Mouse (Mus musculus) lung, postnatal 36 days (tissue): ENCODE data around the gene Thap2.

Source experiments
- DNase-seq: peaks from one replicate; pipeline ENCODE4 v3.0.0; 2022; ENCODE audit warnings: mixed read lengths

Gene Thap2

DNA sequence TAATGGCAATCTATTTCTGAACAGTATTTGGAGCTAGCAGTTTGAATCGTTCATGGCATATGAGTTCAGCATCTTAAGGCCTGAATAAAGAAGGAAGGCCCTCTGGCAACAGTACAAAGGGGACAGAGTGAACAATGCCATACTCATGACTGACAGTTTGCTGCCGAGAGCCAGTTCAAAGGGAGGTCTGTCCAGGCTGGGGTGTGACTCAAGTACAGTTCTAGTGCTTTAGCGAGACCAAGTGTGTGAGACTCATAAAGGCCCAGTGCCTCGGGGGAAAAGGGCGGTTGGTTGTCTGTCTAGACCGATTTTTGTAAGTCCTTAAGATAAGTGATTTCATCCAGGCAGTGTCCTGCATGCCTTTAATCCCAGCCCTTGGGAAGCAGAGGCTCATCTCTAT, 29.7 kb downstream of the Thap2 start:
- DNase-seq = no peak

DNA sequence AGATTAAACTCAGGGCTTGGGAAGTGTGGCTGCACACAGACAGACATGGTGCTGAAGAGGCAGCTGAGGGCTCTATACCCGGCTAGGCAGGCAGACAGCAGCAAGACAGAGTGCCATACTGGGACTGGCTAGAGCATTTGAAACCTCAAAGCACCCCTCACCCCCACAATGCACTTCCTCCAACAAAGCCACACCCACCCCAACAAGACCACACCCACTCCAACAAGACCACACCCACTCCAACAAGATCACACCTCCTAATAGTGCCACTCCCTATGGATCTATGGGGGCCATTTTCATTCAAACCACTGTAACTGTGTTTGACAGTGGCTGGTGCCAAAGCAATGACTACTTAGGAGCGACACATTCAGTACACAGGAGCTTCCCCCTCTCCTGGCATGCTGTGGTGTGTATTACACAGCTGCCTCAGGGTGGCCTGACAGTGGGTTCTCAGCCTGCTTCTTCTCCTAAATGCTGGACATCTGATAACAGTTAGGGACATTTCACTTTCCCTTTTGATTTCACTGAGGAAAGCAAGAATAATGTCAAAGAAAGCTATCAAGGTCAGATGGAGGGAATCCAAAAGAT, 33.3 kb downstream of the Thap2 start:
- DNase-seq = no peak

DNA sequence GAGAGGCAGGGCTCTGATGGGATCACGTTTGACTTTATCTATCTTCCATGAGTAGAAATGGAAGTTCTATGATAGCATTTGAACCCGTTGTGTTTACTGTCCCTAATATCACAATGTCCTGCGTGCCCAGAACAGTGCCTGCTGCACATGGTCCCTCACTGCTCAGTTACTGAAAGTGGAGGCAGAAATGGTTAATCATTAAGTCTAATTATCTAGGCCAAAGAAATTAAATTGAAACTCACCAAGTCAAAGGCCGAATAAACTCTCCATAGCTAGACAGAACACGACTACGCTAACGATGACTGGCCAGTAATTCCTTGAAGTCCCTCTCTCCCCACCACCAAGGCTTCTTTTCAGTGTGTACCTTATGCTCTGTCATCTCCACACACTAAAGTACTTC, 34.7 kb downstream of the Thap2 start:
- DNase-seq = no peak

GRCm38 (mm10) chr10:115349029-115349428, 35.2 kb downstream of the Thap2 start:
- DNase-seq = no peak

DNA sequence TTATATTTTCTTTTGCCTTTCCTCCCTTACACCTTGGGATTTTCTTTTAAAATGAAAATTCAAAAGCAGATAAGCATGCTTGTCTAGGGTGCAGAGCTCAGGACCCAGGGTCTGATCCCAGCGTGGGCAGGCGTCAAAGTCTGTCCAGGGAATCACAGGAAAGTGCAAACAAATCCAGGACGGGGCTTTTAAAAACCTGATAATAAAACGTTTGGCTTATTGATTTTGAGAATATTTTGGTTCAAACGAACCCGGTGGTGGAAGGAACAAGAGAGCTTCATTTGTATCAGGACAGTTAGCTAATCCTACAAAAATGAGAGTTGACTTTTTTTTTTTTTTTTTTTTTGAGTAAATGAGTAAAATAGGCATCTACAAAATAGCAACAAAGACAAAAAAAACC, 36.1 kb downstream of the Thap2 start:
- DNase-seq = no peak

GRCm38 (mm10) chr10:115346444-115346843, 37.8 kb downstream of the Thap2 start:
- DNase-seq = no peak

DNA sequence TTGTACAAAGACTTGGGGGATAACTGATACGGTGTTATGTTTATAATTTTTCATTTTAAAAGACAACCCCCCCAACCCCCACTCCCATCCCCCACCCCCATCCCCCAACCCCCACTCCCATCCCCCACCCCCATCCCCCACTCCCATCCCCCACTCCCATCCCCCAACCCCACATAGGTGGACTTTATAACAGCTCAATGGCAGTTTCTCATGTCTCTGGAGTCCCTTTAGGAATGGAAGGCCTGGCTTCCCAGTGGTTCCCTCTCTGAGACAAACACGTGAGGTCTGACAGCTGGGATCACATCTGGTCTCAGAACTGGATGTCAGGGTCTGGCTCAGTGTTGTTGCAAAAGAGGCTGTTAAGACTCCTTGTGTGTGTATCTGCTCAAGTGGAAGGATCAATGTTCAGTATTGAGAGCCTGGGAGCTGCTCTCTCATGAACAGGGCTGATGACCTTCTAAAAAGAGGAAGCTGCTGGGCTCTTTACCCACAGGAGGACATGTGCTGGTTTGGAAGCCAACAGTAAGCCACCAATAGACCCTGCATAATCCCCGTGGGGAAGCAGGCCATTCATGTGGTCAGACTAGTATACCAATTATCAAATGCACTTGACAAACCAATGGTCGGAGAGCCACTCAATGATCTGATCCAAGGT, 41.3 kb downstream of the Thap2 start:
- peak; percentile 21 for DNase-seq

GRCm38 (mm10) chr10:115339820-115340328, 44.4 kb downstream of the Thap2 start:
- no peak for DNase-seq

GRCm38 (mm10) chr10:115336901-115337300, 47.3 kb downstream of the Thap2 start:
- no peak for DNase-seq

GRCm38 (mm10) chr10:115333528-115333927, 50.7 kb downstream of the Thap2 start:
- no peak for DNase-seq

DNA sequence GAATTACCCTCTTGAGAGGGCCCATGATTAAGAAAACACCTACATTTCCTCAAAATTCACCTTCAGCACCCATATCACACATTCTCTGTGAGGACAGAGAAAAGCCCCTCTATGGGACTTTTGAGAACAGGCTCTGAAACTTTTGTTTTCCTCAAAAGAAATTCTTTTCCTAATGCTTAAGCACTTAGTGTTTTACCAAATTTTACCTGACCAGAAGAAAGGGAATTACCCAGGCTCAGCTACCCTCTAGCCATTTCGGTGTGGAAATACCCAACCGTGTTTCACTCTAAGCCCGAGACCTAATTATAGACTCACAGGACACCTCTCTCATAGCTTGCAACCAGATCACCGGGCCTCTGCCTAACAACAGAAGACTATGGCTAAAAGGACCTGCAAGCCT, 51.2 kb downstream of the Thap2 start:
- no peak for DNase-seq

GRCm38 (mm10) chr10:115332420-115332952, 51.8 kb downstream of the Thap2 start:
- no peak for DNase-seq

GRCm38 (mm10) chr10:115329010-115329530, 55.2 kb downstream of the Thap2 start:
- no peak for DNase-seq

DNA sequence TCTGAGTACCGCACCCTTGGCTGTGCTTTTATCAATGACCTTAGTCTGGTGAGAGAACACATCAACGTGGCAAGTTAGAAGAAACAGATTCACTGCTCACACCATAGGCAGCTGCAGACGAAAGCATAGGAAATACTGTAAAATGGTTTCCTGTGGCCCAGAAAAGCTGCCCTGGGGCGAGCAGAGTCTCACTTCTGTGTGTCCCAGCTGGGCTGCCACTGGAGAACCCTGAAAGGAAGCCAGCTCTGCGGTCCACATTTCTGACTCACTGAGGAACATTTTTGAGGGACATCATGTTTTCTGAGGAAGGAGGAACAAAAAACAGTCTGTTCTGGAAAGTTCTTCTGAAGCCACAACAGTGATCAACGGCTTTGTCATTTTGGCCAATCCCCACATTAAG, 55.7 kb downstream of the Thap2 start:
- peak; percentile 51 for DNase-seq

DNA sequence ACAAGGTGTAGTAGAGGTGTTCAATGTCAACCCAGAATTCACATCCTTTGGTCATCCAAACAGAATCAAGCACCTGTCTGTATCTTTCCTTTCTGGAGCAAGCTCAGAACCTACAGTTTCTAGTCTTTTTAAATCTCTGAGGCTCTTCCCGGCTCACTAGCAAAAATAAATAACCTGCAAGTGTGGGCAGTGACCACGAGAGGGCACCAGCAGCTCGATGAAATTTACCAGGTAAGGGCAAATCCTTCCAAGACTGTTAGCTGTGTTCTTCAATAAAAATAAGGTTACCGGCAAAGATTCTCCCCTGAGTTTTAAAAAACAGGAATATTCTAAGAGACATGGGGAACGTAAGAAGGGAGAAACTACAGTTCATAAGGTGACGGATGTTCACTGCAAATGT, 60.9 kb downstream of the Thap2 start:
- peak; percentile 72 for DNase-seq

DNA sequence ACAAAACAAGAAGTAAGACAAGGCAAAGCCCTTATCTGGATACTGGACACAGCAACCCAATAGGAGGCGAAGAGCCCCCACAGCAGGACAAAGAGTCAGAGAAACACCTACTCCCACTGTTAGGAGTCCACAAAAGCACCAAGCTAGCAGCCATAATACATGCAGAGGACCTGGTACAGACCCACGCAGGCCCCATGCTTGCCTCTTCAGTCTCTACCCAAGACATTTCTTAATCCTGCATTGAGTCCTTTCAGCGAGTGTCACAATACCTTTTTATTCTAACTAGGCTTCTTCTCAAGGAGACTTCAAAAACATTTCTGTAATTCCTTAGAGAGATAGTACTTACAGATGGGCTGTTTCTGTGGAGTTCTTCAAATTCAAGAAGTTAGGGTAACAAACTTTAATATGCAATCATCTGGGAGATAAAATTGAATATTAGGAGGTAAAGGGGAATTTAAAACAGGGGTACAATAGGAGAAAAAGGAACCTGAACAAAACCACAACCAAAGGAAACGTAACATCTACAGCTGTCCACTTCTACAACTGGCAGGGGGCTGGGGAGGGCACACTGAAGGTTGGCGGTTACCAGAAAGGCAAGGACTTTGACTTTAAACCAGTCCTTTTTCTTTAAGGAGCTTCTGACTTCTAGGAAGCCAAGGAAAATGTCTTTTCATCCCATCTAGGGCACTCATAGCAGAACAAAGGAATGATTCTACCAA, 62.8 kb downstream of the Thap2 start:
- no peak for DNase-seq
